Mouse (Mus musculus) stomach, postnatal 0 days (tissue): ENCODE results near the gene Zmynd10.

Experiments used
- CTCF ChIP-seq: IDR thresholded peaks from 2 replicates; pipeline ENCODE4 v1.5.1; 2016; ENCODE audit warnings: antibody characterized with exemption, low read depth, mild to moderate bottlenecking, moderate library complexity
- EP300 ChIP-seq: optimal IDR thresholded peaks from 2 replicates; pipeline ENCODE3; 2016; ENCODE audit warnings: antibody characterized with exemption

DNA sequence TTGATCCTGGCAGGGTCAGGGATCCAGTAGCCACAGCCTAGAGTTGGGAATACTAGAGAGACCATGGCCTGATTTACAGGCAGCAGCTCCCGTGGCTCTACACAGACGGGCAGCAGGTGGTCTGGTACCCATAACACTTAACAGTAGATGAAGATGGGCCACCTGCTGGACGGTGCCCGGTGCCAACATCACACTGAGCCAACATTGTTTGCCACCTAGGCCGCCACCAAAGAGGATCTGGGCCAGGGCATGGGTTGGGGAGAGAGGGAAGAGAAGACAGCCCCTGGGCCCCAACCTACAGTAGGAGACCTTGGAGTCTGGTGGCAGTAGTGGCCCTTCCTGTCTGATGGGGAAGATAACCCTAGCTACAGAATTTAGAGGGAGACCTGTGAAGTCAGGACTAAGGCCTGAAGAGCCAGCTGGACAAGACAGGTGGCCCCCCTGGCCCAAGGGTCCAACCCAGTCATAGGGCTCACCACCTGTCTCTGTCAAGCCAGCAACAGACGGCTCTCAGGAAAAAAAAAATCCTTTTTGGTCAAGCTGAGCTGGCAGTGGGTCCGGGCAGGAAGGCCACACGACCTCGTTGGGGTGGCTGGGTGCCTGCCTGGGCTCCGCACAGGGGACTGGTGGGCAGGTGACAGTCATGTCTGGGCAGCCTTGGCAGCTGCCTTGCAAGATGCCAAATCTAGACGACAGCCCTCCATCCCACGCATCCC, 44.8 kb upstream of the Zmynd10 start:
- no peak for TF ChIP-seq CTCF
- no peak for TF ChIP-seq EP300
